Mouse (Mus musculus): ENCODE measurements around the gene Gm8362. TPM values are rescaled to one million over a fixed set of nuclear protein-coding genes. Genes with fewer than 3 reads are reported as not detected.

The Gm8362 gene
- polyA plus RNA-seq (2012; rRNA removed; ENCODE audit: low replicate concordance): not detected in 2 replicates

GRCm38 (mm10) chr14:6774311-6774710 is at the start of gene Gm8362:
TSS of gene Gm8362 (minus strand) at chr14:6774411.

GRCm38 (mm10) chr14:6742232-6742631 is 32.0 kb downstream of the Gm8362 start, which contains the start of gene Gm3636:
TSS of gene Gm3636 (minus strand) at chr14:6742332.

GRCm38 (mm10) chr14:6720151-6720550 is 54.1 kb downstream of the Gm8362 start, which contains the start of gene Gm8050:
TSS of gene Gm8050 (minus strand) at chr14:6720251.

Other genes starting within 250 kb of the Gm8362 start
- gene Gm8356, start 237.1 kb downstream of the Gm8362 start, polyA plus RNA-seq (2012; rRNA removed; ENCODE audit: low replicate concordance): not detected in 2 replicates
- 0.08 and 0.36 TPM in 2 replicates for gene Gm3629, start 183.8 kb downstream of the Gm8362 start, polyA plus RNA-seq (2012; rRNA removed; ENCODE audit: low replicate concordance)
- gene Gm3460, start 152.0 kb downstream of the Gm8362 start, polyA plus RNA-seq (2012; rRNA removed; ENCODE audit: low replicate concordance): not detected in 2 replicates
- not detected in 2 replicates for gene Gm10251, start 90.2 kb downstream of the Gm8362 start, polyA plus RNA-seq (2012; rRNA removed; ENCODE audit: low replicate concordance)
- gene Gm8050, start 54.2 kb downstream of the Gm8362 start, polyA plus RNA-seq (2012; rRNA removed; ENCODE audit: low replicate concordance): not detected in 2 replicates
- gene Gm3636, start 32.1 kb downstream of the Gm8362 start, polyA plus RNA-seq (2012; rRNA removed; ENCODE audit: low replicate concordance): 0.21 and 0.75 TPM in 2 replicates
- gene Gm3642, start 65.9 kb upstream of the Gm8362 start, polyA plus RNA-seq (2012; rRNA removed; ENCODE audit: low replicate concordance): not detected in 2 replicates
- gene Gm3667, start 115.6 kb upstream of the Gm8362 start, polyA plus RNA-seq (2012; rRNA removed; ENCODE audit: low replicate concordance): 0.06 and 0.11 TPM in 2 replicates
- gene Gm6356, start 199.4 kb upstream of the Gm8362 start, polyA plus RNA-seq (2012; rRNA removed; ENCODE audit: low replicate concordance): not detected in 2 replicates